Mouse (Mus musculus): ENCODE data around the gene Afmid. TPM values are rescaled to one million over a fixed set of nuclear protein-coding genes. Genes with fewer than 3 reads are reported as not detected.

Gene Afmid
- polyA plus RNA-seq, 1 experiment from 2014 or later: 5.1 TPM

DNA sequence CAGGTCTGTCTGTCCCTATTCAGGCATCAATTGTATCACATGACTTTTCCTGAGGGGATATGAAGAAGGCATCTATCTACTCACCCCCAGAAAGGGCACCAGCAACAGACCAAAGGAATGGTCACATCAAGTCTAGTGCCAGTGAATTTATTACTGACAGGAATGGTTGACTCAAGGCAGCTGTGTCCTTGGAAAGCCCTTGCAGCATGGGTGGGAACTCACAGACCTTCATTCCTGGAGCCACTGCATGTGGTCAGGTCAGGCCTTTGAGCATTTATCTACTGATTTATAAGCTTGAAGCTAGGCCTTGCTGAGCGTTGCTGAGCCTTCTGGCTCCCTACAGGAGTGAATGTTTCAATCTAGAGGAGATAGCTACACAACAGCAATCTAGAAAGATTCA, 15.2 kb downstream of the Afmid start:
- Histone ChIP-seq H3K4me1 (peaks cover 13% of the 10 kb centered on the region), H3K27ac (no peak overlapping the region), H3K9ac (no peak overlapping the region), H3K9me3 (no peaks in the 10 kb centered on the region), H3K36me3 (no peaks in the 10 kb centered on the region), H3K27me3 (no peaks in the 10 kb centered on the region), H3K4me2 (no peak overlapping the region), H3K4me3 (no peak overlapping the region)
- no peak for ATAC-seq (ENCODE audit: insufficient number of reproducible peaks, insufficient read depth, low FRiP score, low TSS enrichment, low read depth)
- WGBS: 62% methylated on average over 1 of the region's 1 CpGs

- 91% methylated on average over 2 of the region's 2 CpGs for WGBS
- no peak for ATAC-seq (ENCODE audit: insufficient number of reproducible peaks, insufficient read depth, low FRiP score, low TSS enrichment, low read depth)
- no peak overlapping the region for H3K9ac ChIP-seq
- no peaks in the 10 kb centered on the region for H3K27me3 ChIP-seq
- no peaks in the 10 kb centered on the region for H3K9me3 ChIP-seq
- H3K4me1 ChIP-seq: peaks cover 21% of the 10 kb centered on the region
- no peak overlapping the region for H3K4me2 ChIP-seq
- H3K4me3 ChIP-seq: no peak overlapping the region
- no peaks in the 10 kb centered on the region for H3K36me3 ChIP-seq
- H3K27ac ChIP-seq: no peak overlapping the region
Measured at GRCm38 (mm10) chr11:117843434-117843833, 17.7 kb downstream of the Afmid start.

DNA sequence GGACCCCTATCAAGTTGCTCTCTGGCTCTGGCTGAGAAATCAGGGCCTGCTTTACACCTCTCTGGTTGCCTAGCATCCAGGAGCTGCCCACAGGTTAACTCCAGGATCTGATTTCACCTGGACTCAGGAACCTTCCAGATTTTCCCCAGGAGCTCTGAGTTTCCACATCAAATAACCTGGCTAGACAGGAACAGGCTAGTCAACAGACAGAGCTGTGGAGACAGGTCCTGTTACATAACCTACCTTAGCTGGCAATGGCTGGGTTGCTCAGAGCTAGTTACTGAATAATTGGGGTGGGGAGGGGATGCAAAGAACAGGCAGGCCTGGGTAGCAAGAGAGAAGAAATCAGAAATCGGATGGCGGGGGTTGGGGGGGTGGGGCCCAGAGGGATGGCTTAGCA, 19.3 kb downstream of the Afmid start:
- no peaks in the 10 kb centered on the region for H3K9me3 ChIP-seq
- 63% methylated on average over 2 of the region's 2 CpGs for WGBS
- peak overlapping the region; percentile 51; the same call in 1 of the 2 replicates for H3K9ac ChIP-seq
- no peak overlapping the region for H3K4me2 ChIP-seq
- peaks cover 22% of the 10 kb centered on the region for H3K4me1 ChIP-seq
- ATAC-seq (ENCODE audit: insufficient number of reproducible peaks, insufficient read depth, low FRiP score, low TSS enrichment, low read depth): no peak
- no peaks in the 10 kb centered on the region for H3K27me3 ChIP-seq
- no peaks in the 10 kb centered on the region for H3K36me3 ChIP-seq
- H3K4me3 ChIP-seq: no peak overlapping the region
- peak overlapping the region; percentile 48; the same call in 1 of the 2 replicates for H3K27ac ChIP-seq

- 83% methylated on average over 2 of the region's 2 CpGs for WGBS
- no peaks in the 10 kb centered on the region for H3K27me3 ChIP-seq
- H3K9ac ChIP-seq: no peak overlapping the region
- peaks cover 28% of the 10 kb centered on the region for H3K4me1 ChIP-seq
- no peak overlapping the region for H3K4me2 ChIP-seq
- H3K27ac ChIP-seq: no peak overlapping the region
- no peak for ATAC-seq (ENCODE audit: insufficient number of reproducible peaks, insufficient read depth, low FRiP score, low TSS enrichment, low read depth)
- no peak overlapping the region for H3K4me3 ChIP-seq
- no peaks in the 10 kb centered on the region for H3K9me3 ChIP-seq
- no peaks in the 10 kb centered on the region for H3K36me3 ChIP-seq
Measured at GRCm38 (mm10) chr11:117845651-117846050, 19.9 kb downstream of the Afmid start.

DNA sequence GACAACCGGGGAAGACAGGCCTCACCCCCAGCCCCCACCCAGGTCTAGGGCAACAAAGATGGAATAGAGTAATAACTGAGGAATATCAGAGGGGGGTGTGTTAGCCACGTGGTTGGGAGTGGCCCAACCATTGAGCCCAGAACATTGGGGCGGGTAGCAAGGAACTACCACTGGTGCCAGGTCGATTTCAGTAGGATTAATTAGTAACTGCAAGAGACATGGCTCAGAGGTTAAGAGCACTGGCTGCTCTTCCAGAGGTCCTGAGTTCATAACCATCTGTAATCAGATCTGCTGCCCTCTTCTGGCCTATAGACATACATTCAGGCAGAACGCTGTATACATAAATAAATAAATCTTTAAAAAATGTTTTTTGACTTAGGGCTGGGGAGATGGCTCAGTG, 20.9 kb downstream of the Afmid start:
- Histone ChIP-seq H3K27ac (no peak overlapping the region), H3K27me3 (no peaks in the 10 kb centered on the region), H3K4me3 (no peak overlapping the region), H3K4me1 (peaks cover 32% of the 10 kb centered on the region), H3K9ac (no peak overlapping the region), H3K4me2 (no peak overlapping the region), H3K9me3 (no peaks in the 10 kb centered on the region), H3K36me3 (no peaks in the 10 kb centered on the region)
- 63% methylated on average over 5 of the region's 5 CpGs for WGBS
- no peak for ATAC-seq (ENCODE audit: insufficient number of reproducible peaks, insufficient read depth, low FRiP score, low TSS enrichment, low read depth)

DNA sequence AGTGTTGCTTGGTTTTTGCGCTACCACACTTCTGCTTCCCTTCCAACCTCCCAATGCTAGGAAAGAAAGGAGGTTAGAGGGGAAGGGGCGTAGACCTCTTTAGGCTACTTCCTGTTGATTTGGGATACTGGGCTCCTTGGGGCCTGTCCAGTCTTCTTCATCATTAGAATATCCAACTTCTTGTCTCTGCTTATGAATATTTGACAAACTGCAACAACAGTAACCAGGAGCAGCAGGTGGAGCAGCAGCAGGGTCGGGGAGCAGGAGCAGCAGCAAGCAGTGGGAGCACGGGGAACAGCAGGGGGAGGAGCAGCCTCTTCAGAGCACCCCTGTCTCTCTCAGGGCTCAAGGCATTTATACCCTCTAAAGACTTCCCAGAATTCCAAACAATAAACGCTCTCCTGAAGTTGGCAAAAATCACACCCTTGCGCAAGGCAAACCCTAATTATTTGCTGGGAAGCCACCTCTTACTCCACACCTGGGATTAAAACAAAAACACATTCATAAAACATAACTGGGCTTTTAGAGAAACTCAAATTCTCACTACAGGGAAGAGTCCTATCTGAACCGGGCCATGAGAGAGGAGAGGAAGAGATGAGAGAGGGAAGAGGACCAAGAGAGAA, 22.0 kb downstream of the Afmid start:
- H3K4me2 ChIP-seq: peak overlapping the region; percentile 88
- H3K9me3 ChIP-seq: no peaks in the 10 kb centered on the region
- no peak for ATAC-seq (ENCODE audit: insufficient number of reproducible peaks, insufficient read depth, low FRiP score, low TSS enrichment, low read depth)
- H3K27ac ChIP-seq: peak overlapping the region; percentile 98
- H3K9ac ChIP-seq: peak overlapping the region; percentile 86
- peaks cover 6% of the 10 kb centered on the region for H3K36me3 ChIP-seq
- peak overlapping the region; percentile 69 for H3K4me3 ChIP-seq
- 79% methylated on average over 7 of the region's 7 CpGs for WGBS
- peaks cover 32% of the 10 kb centered on the region for H3K4me1 ChIP-seq
- H3K27me3 ChIP-seq: no peaks in the 10 kb centered on the region

GRCm38 (mm10) chr11:117848271-117848984, 22.7 kb downstream of the Afmid start:
- peak; percentile 69 for ATAC-seq (ENCODE audit: insufficient number of reproducible peaks, insufficient read depth, low FRiP score, low TSS enrichment, low read depth)
- Histone ChIP-seq H3K27ac (peak overlapping the region; percentile 98), H3K4me2 (peak overlapping the region; percentile 88), H3K4me3 (peak overlapping the region; percentile 69), H3K9ac (peak overlapping the region; percentile 86), H3K36me3 (peaks cover 14% of the 10 kb centered on the region), H3K27me3 (no peaks in the 10 kb centered on the region), H3K9me3 (no peaks in the 10 kb centered on the region), H3K4me1 (peaks cover 32% of the 10 kb centered on the region)
- 4% methylated on average over 19 of the region's 19 CpGs for WGBS

- Histone ChIP-seq H3K4me2 (peak within 1 kb of the TSS; percentile 88), H3K36me3 (peaks cover 21% of the 10 kb centered on the region), H3K27me3 (no peaks in the 10 kb centered on the region), H3K9ac (peak within 1 kb of the TSS; percentile 86), H3K4me1 (peaks cover 32% of the 10 kb centered on the region), H3K27ac (peak within 1 kb of the TSS; percentile 98), H3K9me3 (no peaks in the 10 kb centered on the region), H3K4me3 (peak within 1 kb of the TSS; percentile 69)
- under 1% methylated on average over 48 of the region's 51 CpGs for WGBS
- ATAC-seq (ENCODE audit: insufficient number of reproducible peaks, insufficient read depth, low FRiP score, low TSS enrichment, low read depth): peak; percentile 85
Measured at GRCm38 (mm10) chr11:117848985-117849671, 23.4 kb downstream of the Afmid start, which contains the start of gene Birc5. TSS of gene Birc5 (plus strand) at chr11:117849251.

DNA sequence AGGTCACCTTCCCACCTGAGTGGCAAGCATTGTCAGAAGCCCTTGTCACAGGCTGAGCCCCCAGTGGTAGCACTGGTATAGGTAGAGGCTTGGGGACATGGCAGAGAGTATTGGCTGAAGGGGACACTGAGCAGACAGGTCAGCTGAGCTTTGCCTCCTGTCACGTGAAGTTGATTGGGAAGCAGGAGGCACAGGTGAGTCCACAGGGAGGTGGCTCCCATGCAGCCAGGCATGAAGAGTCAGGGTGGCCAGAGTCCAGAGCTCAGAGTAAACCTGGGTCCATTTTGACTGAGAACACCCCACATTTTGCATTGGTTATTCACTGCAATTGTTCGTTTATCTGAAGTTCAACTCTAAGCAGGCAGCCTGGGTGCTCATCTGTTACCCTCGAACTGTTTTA, 27.2 kb downstream of the Afmid start:
- no peak overlapping the region for H3K27ac ChIP-seq
- H3K4me2 ChIP-seq: no peak overlapping the region
- no peak overlapping the region for H3K9ac ChIP-seq
- WGBS: 90% methylated on average over 3 of the region's 3 CpGs
- peaks cover 26% of the 10 kb centered on the region for H3K4me1 ChIP-seq
- peaks cover 56% of the 10 kb centered on the region for H3K36me3 ChIP-seq
- H3K9me3 ChIP-seq: no peaks in the 10 kb centered on the region
- no peak overlapping the region for H3K4me3 ChIP-seq
- H3K27me3 ChIP-seq: no peaks in the 10 kb centered on the region
- no peak for ATAC-seq (ENCODE audit: insufficient number of reproducible peaks, insufficient read depth, low FRiP score, low TSS enrichment, low read depth)

GRCm38 (mm10) chr11:117854241-117854640, 28.5 kb downstream of the Afmid start:
- no peak overlapping the region for H3K9ac ChIP-seq
- peaks cover 8% of the 10 kb centered on the region; the same call in 1 of the 2 replicates for H3K27me3 ChIP-seq
- H3K9me3 ChIP-seq: no peaks in the 10 kb centered on the region
- ATAC-seq (ENCODE audit: insufficient number of reproducible peaks, insufficient read depth, low FRiP score, low TSS enrichment, low read depth): no peak
- H3K4me3 ChIP-seq: no peak overlapping the region
- H3K27ac ChIP-seq: no peak overlapping the region
- no peak overlapping the region for H3K4me2 ChIP-seq
- peaks cover 28% of the 10 kb centered on the region for H3K4me1 ChIP-seq
- peaks cover 56% of the 10 kb centered on the region for H3K36me3 ChIP-seq
- WGBS: 80% methylated on average over 9 of the region's 9 CpGs

DNA sequence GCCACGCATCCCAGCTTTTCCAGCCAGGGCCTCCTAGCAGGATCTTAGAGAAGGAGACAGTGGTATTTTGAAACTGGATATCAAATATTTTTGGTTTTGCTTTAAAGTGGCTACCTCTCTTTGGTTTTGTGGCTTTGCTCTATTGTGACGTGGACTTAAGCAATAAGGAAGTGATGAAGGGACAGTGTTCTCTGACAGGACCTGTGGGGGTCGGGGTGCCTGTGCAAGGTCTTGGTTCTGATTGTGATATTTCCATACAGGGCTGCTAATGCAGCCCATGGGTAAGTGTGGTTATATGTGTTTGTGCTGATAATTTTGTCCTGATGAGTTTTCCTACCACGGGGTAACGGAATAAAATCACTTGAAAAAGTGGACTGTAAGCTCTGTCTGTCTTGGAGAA, 29.6 kb downstream of the Afmid start:
- Histone ChIP-seq H3K27ac (no peak overlapping the region), H3K9me3 (no peaks in the 10 kb centered on the region), H3K9ac (no peak overlapping the region), H3K4me3 (no peak overlapping the region), H3K36me3 (peaks cover 56% of the 10 kb centered on the region), H3K4me2 (no peak overlapping the region), H3K4me1 (peaks cover 28% of the 10 kb centered on the region), H3K27me3 (peaks cover 20% of the 10 kb centered on the region)
- WGBS: 89% methylated on average over 5 of the region's 5 CpGs
- no peak for ATAC-seq (ENCODE audit: insufficient number of reproducible peaks, insufficient read depth, low FRiP score, low TSS enrichment, low read depth)

Data from embryonic facial prominence, embryonic 13.5 days (tissue).